Mouse (Mus musculus): ENCODE results near the gene Smgc. TPM values are rescaled to one million over a fixed set of nuclear protein-coding genes. Genes with fewer than 3 reads are reported as not detected.
A peak's percentile ranks its signal among the peaks of the same experiment; 100 is the strongest.
"Not testable (repeated sequence)": the region's sequence is repeated elsewhere in the genome, so short reads cannot be mapped to it uniquely, and the experiment has no call there.

Gene Smgc
- total RNA-seq (2022) = not detected

GRCm38 (mm10) chr15:91837965-91838364 lies at the start of gene Smgc:
Gene Smgc (plus strand): TSS chr15:91838265.
- no peak for DNase-seq (ENCODE audit: low spot score)

GRCm38 (mm10) chr15:91788338-91788737 lies 49.7 kb upstream of the Smgc start:
- no peak for DNase-seq (ENCODE audit: low spot score)

DNA sequence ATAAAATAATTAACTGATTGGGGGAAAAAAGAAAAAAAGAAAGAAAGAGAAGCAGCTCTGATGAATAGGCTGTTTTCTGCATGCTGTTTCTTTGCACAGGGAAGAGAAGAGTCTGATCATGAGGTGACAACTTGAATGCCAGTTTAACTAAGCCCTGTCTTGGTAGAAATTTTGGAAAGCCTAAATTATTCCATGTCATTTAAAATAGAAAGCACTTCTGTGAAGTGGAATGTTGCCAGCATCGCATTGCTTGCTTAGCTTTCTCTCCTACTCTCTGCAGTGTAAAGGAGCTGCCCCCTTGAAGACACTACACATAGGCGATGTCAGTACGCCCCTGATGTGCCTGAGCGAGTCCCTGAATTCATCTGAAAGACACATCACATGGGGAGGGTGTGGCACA lies 31.6 kb upstream of the Smgc start:
- DNase-seq (ENCODE audit: low spot score) = no peak

GRCm38 (mm10) chr15:91835319-91835718 lies 2.7 kb upstream of the Smgc start:
- DNase-seq (ENCODE audit: low spot score) = no peak

- DNase-seq (ENCODE audit: low spot score) = not testable (repeated sequence)
Measured at GRCm38 (mm10) chr15:91864130-91864529, 26.1 kb downstream of the Smgc start.

DNA sequence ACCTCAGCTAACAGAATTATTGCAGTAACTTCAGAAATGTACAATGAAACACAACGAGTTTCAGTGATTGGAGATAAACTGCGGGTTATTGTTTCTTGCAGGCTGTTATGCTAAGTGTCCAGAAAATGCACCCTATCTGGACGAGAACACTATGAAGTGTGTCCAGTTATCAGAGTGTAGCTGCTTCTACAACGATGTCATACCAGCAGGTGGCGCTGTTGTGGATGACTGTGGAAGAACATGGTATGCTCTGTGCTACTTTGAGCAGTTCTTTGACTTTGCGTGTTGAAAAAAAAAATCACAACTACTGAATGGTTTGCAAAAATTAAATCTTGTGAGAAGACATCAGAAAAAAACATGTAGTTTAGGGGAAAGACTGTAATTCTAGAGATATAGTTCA lies 62.2 kb downstream of the Smgc start:
- DNase-seq (ENCODE audit: low spot score) = no peak

- peak; percentile 31 for DNase-seq (ENCODE audit: low spot score)
Measured at GRCm38 (mm10) chr15:91907046-91907445, 69.0 kb downstream of the Smgc start.

Other genes with a start within 250 kb of the Smgc start
- gene Lrrk2, start 165.1 kb upstream of the Smgc start, total RNA-seq (2022) = 10 to 100 TPM in 3 of 4 experiments, 1 to 10 TPM in 1; 9.1 to 14.4 (median 14.1) TPM
- gene Cntn1, start 212.9 kb downstream of the Smgc start, total RNA-seq (2022) = under 1 TPM; 0.05 to 0.09 (median 0.07) TPM

All from heart, adult 8-10 months (tissue).